Mouse (Mus musculus): ENCODE measurements at regions not wholly inside any gene's neighbourhood (a gene's known extent, or its start where the extent isn't known, plus 50 kb on each side); places are given as distances from the start of the nearest gene placed in this dataset.
A peak's percentile ranks its signal among the peaks of the same experiment; 100 is the strongest.

DNA sequence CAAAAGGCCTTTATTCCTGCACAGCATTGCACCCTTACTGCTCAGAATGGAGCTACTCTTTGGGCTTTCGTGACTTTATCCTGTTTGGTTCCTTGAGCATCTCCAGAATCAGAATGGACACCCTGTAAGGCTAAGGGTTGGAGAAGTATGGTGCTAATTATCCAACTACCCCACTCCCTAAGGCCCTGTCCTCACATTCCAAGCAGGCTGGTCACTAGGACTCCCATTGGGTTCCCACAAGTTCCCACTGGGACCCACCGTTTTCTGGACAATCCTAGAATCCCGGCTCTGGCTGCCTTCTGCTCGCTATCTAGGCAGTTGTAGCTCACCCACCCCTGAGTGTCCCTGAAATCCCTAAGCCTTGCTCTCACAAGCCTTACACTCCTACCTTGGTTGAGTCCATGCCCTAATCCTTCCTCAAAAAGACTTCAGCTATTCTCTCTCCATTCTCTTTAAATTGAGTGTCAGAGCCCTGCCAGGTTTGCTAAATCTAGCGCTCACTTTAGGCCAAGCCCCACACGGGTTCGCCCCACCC, 146.1 kb downstream of the Efcab1 start:
- Histone ChIP-seq H3K4me3 (peak overlapping the region; percentile 32), H3K27ac (peak overlapping the region; percentile 55; the same call in 1 of the 2 replicates)
- peak; percentile 26 for DNase-seq
- no peak for TF ChIP-seq CTCF (IDR thresholded peaks at IDR 0.05)
- intact Hi-C loops (cut with DNase I), result no loop called here

DNA sequence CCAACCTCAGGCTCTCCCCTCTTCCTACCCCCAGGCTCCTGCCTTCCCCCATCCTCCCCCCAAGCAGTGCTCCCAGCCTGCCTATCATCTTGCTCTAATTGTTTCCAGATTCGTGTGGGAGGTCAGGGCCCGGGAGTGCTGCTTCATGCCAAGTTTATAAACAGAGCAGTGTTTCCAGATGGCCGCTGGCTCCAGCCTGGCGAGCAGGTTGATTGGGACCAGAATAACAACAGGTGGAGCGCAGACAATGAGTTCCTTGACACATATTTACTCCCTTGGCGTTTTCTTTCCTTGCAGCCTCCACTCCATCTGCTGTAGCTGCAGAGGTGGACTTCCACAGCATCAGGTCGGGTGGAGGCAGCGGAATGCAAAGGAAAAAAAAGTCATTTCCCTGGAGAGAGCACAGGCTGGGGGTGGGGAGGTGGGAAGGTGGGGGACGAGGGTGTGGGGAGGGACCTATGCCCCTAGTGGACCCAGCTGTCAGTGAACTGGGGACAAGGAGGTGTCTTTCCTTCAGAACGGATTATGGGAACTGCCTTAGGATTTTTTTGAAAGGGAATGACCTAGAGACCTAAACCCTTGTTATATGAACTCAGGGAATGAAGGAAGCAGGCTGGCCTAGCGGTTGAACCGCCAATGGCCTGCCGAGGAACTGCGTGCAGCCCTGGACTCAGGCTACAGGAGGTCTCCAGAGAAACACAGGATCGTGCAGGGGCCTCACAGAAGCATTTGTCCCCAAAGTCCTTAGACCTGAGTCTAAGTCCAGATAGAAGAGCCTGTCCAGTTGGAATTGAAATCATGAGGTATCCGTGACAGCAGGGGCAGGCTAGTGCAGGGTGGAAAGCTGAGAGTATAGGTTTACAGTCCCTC, 146.8 kb downstream of the Efcab1 start:
- TF ChIP-seq CTCF (IDR thresholded peaks at IDR 0.05), result peak; percentile 4; the same call in 1 of the 2 replicates
- peak overlapping the region; percentile 32 for H3K4me3 ChIP-seq
- intact Hi-C loops (cut with DNase I), result no loop called here

GRCm38 (mm10) chr16:15053840-15054239, 147.4 kb downstream of the Efcab1 start:
- no peak for TF ChIP-seq CTCF (IDR thresholded peaks at IDR 0.05)
- Histone ChIP-seq H3K4me3 (no peak overlapping the region), H3K27ac (peak overlapping the region; percentile 55)
- intact Hi-C loops (cut with DNase I), result no loop called here
- DNase-seq, result no peak

More for the DNA sequence above, 146.8 kb downstream of the Efcab1 start:
- H3K27ac ChIP-seq, result peak overlapping the region; percentile 55
- DNase-seq, result peak; percentile 77

DNA sequence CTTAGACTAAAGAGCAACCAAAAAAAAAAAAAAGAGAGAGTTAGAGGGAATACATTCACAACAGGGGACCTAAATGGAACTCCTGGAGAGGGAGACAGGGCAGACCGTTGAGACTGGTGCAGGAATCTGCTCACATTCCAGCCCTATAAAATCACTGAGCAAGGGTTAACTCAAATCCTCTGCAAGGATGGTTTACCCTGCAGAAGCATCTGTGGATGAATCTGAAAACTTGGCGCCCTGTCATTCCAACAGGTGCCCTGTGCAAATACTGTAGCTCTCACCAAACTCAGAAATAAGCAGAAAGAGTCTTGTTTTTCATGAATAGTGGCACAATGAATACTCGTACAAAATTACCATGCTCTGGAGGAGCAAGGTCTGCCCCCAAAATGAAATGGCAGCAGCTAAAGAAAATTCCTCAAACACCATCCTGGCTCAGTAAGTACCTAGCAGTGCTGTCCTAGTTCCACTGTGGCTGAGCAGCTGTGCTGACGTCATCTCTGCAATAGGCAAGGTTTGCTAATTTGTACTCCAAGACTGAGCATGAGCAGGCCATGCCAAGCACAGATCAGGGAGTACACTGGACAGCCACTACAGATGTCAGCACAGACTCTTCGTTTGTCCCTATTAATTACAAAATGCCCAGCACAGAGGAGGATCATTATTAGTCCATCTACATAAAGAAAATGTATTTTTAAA, 148.0 kb downstream of the Efcab1 start:
- DNase-seq, result peak; percentile 35
- Histone ChIP-seq H3K27ac (no peak overlapping the region), H3K4me3 (no peak overlapping the region)
- intact Hi-C loops (cut with DNase I), result no loop called here
- TF ChIP-seq CTCF (IDR thresholded peaks at IDR 0.05), result no peak

DNA sequence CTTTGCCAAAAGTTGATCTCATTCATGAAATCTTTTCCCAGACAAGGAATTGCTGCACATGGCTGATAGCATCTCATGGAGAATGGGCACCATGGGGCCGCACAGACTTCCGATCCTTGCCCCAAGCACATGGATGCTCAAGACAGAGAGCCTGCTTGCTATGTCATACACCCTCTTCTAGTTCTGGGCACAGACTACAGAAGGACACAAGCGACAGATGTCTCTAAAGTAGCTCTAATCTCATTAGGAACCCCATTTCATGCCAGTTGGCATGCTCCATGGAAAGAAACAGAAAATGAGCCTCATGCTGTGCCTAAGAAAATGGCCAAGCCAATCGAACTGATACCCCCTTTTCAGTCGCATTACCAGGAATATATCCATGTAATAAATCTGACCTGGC, 149.3 kb downstream of the Efcab1 start:
- peak overlapping the region; percentile 36; the same call in 1 of the 2 replicates for H3K27ac ChIP-seq
- H3K4me3 ChIP-seq, result no peak overlapping the region
- peak; percentile 17 for DNase-seq
- no peak for TF ChIP-seq CTCF (IDR thresholded peaks at IDR 0.05)
- intact Hi-C loops (cut with DNase I), result no loop called here

GRCm38 (mm10) chr16:15070485-15070960, 164.1 kb downstream of the Efcab1 start:
- TF ChIP-seq CTCF (IDR thresholded peaks at IDR 0.05), result no peak

GRCm38 (mm10) chr16:15074407-15074806, 168.0 kb downstream of the Efcab1 start:
- H3K27ac ChIP-seq, result no peak overlapping the region
- TF ChIP-seq CTCF (IDR thresholded peaks at IDR 0.05), result no peak
- H3K4me3 ChIP-seq, result no peak overlapping the region
- DNase-seq, result no peak
- intact Hi-C loops (cut with DNase I), result no loop called here

More at GRCm38 (mm10) chr16:15070485-15070960, 164.1 kb downstream of the Efcab1 start:
- no peak overlapping the region for H3K4me3 ChIP-seq
- intact Hi-C loops (cut with DNase I), result no loop called here
- H3K27ac ChIP-seq, result no peak overlapping the region
- DNase-seq, result no peak

GRCm38 (mm10) chr16:15083692-15084091, 177.3 kb downstream of the Efcab1 start:
- H3K27ac ChIP-seq, result peak overlapping the region; percentile 83; the same call in 1 of the 2 replicates
- no peak for DNase-seq
- H3K4me3 ChIP-seq, result no peak overlapping the region; the same call in 1 of the 2 replicates
- intact Hi-C loops (cut with DNase I), result no loop called here
- TF ChIP-seq CTCF (IDR thresholded peaks at IDR 0.05), result no peak

GRCm38 (mm10) chr16:15084147-15084752, 177.8 kb downstream of the Efcab1 start:
- TF ChIP-seq CTCF (IDR thresholded peaks at IDR 0.05), result no peak
- Histone ChIP-seq H3K27ac (peak overlapping the region; percentile 83), H3K4me3 (peak overlapping the region; percentile 75)
- peak; percentile 30 for DNase-seq
- intact Hi-C loops (cut with DNase I), result no loop called here

DNA sequence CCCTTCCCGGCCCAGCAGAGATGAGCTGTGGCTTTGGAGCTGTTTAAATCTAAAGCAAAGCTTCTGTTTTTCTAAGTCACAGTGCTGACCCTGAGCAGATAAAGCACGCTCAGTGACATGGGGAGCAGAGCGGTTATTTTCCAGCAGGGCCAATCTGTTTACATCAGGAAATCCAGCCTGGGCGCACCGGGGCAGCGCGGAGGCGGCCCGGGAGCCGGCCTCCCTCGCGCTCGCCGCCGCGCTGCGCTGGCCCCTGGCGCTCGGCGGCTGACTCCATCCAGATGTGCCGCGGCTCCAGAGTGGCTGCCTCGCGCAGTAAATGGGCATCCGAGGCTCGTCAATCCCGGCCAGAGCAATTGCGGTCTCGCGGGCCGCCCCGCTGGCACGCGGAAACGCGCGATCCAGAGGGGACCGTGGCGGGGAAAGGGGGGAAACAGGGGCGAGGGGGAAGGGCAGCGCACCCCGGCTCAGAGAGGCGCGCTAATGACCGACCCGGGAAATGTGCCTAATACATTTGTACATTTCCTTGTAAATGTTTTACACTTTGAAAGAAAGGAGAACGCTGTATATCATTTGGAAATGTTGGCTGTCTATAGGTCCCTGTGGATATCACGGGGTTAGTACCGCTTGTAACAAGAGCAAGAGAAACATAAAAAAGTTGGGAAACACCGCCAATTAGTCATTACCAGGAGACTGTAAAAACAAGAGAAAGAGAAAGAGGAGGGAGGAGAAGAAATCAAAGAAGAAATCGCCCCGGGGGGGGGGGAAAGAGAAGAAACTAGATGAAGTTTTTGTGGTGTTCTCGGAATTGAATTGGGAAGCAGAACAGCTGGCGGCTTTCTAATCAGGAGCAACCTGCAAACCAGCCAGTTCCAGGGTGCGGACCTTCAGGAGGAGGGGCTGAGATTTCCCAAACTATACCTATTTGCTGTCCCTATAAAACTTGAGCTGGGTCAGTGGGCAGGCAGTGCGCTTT, 178.6 kb downstream of the Efcab1 start:
- peak; percentile 63 for DNase-seq
- TF ChIP-seq CTCF (IDR thresholded peaks at IDR 0.05), result no peak
- Histone ChIP-seq H3K27ac (peak overlapping the region; percentile 83), H3K4me3 (peak overlapping the region; percentile 75)
- intact Hi-C loops (cut with DNase I), result no loop called here

DNA sequence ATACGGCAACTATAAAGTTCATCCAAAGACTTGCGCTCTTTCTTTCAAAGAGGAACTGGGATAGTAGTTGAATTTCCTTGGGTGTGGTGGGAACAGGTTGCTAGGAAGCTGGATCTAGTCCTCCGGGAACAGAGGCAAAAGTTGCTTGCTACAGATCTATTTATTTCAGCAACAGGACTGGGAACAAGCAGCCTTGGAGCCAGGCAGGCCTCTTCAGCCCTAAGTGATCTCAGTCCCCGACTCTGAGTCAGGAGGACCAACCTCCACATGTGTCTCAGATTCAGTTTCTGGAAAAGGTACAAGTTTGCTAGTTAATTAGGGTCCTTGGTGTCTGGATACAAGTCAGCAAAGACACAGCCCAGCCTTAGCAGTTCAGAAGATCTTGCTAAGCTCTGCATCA, 180.2 kb downstream of the Efcab1 start:
- peak; percentile 50 for DNase-seq
- Histone ChIP-seq H3K27ac (0 out of 2 replicates have a peak overlapping the region, but pooled peaks have one; percentile 20), H3K4me3 (no peak overlapping the region)
- no peak for TF ChIP-seq CTCF (IDR thresholded peaks at IDR 0.05)
- intact Hi-C loops (cut with DNase I), result no loop called here

Data from gastrocnemius, adult 2 months (tissue).